Mouse (Mus musculus): ENCODE measurements around the gene Abca9.

GRCm38 (mm10) chr11:110157059-110157458, 10.9 kb downstream of the Abca9 start:
- TF ChIP-seq CTCF (IDR thresholded peaks at IDR 0.05; ENCODE audit: extremely low read depth, insufficient read depth, insufficient read length, insufficient replicate concordance) (no peak), POLR2A (IDR thresholded peaks at IDR 0.05; ENCODE audit: low read depth, low read length) (no peak)
